Mouse (Mus musculus) CD4-positive helper T cell, adult 2 months (primary cell): ENCODE measurements at regions not wholly inside any gene's neighbourhood (a gene's known extent, or its start where the extent isn't known, plus 50 kb on each side); places are given as distances from the start of the nearest gene placed in this dataset.
A peak's percentile ranks its signal among the peaks of the same experiment; 100 is the strongest.

ENCODE experiments used
- DNase-seq: peaks from one replicate; pipeline ENCODE4 v3.0.0-alpha.2; 2012; ENCODE audit warnings: low read depth, missing footprints, low spot score

- peak; percentile 24 for DNase-seq
Observed at GRCm38 (mm10) chr1:55807028-55807427, 401.3 kb downstream of the Plcl1 start.

- DNase-seq: peak; percentile 17
Observed at GRCm38 (mm10) chr1:55808724-55809519, 403.2 kb downstream of the Plcl1 start.

- DNase-seq: peak; percentile 22
Observed at GRCm38 (mm10) chr1:55812486-55812885, 406.8 kb downstream of the Plcl1 start.

DNA sequence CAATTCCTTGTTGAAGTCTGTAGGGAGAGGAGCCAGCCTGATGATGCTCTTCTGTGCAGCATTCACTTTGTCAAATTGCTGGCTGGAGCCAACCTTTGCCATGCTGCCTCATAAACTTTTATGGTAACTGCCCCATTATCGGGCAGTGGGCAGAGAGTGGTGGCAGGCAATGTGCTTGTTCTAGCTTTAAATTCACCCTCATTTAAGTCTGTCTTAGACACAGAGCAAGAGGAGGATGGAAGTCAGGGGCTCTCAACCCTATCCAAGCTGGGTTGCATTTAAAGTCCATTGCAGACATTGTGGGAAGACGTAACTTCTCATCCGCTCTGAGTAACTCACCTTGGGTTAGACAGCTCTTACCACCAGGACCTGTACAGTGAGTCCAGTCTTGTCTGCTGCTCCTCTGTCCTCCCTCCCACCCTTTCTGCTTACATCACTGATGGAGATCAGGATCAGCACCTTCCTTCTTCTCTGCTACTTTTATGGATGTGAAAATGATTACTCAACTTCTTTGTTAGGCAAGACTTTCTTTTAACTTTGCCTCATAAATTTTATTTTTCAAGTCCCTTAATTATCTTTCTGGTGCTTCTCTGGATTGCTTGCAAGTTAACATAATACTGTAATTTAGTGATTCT is 415.3 kb downstream of the Plcl1 start:
- no peak for DNase-seq

DNA sequence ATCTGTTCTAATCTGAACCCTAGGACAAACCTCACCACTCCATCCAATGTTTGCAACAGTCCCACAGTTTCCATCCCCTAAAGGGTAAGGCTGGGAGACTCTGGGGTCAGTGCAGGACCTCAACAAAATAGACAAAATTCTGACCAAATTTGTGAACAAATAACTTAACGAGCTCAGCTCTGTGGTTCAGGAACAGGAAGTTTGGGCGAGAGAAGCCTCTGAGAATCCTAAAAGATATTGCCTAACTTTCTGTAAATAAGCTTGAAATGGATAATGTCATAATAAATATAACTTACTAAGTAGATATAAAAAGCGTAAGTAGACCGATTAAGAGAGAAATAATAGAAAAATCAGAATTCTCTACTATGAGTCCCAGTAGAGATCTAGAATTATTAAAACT is 416.9 kb downstream of the Plcl1 start:
- DNase-seq: no peak

GRCm38 (mm10) chr1:55827191-55827590 is 421.5 kb downstream of the Plcl1 start:
- no peak for DNase-seq

- DNase-seq: no peak
Observed at GRCm38 (mm10) chr1:55835281-55835680, 429.6 kb downstream of the Plcl1 start.

DNA sequence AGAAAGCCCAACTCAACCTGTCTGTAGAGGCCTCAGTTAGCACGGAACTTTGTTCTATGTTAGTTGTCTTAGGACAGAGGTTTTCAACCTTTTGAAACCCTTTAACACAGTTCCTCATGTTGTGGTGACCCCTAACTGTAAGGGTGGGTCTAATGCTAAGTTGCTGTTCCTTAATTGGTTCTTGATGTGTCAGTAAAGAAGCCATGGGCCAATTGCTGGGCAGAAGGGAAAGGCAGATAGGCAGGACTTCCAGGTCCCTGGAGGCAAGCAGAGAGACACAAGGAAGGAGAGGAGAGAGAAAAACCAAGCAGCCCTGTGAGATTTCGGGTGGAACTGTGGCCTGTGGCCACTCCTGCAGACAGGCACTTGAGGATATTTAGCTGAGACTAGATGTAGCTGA is 431.0 kb downstream of the Plcl1 start:
- no peak for DNase-seq

DNA sequence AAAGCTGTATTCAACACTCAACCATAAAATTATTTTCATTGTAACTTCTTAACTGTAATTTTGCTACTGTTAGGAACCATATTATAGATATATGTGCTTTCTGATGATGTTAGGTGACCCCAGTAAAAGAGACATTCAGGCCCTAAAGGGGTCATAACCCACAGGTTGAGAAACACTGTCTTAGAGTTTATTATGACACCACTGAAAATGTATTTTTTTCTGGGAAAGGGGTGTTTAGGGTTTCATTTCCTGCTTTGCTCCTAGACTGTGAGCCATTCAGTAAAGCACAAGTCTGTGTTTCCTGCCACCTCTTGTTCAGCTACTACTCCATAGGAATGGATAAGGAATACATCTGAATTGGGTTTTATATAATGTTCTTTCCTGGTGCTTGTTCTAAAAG is 431.6 kb downstream of the Plcl1 start:
- no peak for DNase-seq

DNA sequence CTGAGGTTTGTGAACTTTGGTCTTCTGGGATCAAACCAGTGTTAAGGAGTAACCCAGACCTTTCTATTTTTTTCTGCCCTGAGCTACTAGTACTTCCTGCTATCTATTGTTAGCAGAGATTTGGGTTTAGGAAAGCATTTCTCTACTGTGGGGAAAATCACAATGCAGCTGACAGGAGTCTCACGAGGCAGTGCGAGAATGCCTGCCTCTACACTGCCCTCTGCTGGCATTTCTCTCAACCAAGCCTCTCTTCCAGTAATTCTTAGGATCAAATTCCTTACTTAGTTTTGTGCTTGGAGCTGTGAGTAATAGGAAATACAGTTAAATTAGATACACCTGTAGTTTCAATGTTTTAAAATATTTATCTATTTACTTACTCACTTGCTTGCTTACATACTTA is 432.4 kb downstream of the Plcl1 start:
- DNase-seq: peak; percentile 35

GRCm38 (mm10) chr1:55848806-55849205 is 443.1 kb downstream of the Plcl1 start:
- DNase-seq: no peak

DNA sequence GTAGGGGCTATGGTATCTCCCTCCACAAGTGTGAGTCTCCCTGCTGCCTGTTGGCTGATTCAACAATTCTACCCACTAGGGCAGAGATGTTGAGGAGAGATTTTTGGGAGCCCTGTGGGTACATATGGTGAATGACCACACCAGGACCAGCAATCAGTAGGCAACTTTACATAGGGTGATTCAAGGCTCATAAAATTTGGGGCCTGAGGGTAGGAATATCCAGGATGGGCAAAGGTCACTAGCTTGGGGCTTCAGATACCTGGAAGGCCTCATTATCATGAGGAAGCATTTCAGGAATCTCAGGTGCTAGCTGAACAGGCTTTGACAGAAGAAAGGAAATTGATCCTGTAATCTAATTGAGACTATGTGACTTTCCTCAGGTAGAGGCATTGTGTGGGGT is 446.6 kb downstream of the Plcl1 start:
- DNase-seq: no peak

DNA sequence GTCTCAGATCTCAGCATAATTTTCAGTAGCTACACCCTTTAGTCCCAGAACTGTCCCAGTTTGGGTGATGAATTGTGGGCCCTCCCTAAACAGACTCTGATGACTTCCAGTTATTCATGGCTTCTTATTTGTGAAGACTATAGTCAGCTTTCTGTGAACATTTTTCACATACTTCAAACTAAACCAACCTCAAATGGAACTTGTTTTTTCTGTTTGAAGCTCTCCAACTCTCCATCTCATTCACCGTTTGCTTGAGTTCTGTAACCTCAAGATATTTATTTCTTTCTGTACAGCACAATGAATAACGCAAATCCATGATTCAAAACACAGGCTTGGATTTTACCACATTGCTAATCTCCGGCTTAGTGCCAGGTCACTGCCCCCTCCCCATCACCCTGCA is 453.4 kb downstream of the Plcl1 start:
- no peak for DNase-seq

DNA sequence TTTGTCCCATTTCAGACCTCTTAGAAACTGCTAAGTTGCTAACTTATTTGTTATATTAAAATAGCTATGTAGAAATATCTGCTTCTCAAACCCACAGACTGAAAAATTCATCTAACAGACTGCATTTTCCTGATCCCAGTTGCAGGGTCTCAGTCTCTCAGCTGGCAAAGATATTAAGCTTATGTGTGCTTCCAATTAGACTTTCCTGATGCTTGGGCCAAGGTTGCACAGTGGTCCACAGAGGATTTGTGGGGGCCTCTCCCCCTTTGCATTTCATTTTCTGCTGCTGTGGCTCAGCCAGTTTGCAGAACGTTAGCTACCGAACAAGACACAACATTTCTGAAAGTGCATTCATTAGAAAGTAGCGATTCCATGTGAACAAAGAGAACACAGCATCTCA is 457.4 kb downstream of the Plcl1 start:
- DNase-seq: no peak

- DNase-seq: no peak
Observed at GRCm38 (mm10) chr1:55865274-55865673, 459.6 kb downstream of the Plcl1 start.

DNA sequence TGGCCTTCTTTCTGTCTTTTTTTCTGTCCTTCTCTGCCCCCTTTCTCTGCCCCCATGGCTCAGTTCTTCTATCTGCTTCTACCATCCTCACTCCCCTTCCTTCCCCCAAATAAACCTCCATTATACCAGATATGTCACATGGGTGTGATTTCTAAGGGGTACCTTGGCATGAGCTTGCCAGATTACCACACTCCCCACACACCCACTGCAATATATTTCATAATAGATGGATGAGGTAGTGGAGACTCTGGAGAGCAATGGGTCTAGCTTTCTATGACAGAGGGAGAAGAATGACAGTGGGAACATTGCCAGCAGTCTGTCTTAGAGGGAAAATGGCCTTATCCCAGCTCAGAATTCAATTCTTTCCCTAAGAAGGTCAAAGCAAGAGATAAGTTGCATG is 461.0 kb downstream of the Plcl1 start:
- DNase-seq: no peak

GRCm38 (mm10) chr1:55873583-55873982 is 467.9 kb downstream of the Plcl1 start:
- no peak for DNase-seq

DNA sequence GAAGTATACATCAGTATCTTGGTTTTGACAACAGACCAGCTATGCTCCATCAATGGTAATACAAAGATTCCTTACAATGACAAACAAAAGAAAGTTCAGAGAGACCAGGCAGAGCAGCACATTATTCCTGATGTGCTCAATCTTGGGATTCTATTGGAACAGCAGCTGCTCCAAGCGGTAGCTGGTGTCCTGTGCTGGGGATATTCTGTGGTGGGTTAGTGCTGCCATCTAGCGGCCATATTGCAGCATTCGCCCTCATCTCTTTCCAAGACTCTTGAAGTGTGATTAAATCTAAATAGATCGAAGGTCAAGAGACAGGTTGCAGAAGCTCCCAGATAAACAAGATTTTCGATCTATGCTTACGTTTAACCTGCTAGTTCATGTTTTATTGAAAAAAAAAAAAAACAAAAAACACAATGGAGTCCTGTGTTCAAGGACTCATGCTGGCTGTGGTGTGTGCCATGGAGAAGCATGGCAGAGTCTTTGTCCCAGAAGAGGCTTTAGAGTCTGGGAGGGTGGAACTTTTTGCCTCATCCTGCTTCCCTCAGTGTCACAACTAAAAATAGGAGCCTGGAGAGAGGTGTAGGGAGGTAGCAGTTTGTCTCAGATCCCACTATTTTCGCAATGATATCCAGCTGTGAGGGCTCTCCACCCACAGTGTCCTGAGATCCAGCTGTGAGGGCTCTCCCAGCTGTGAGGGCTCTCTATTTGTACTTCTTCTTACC is 468.6 kb downstream of the Plcl1 start:
- peak; percentile 52 for DNase-seq

GRCm38 (mm10) chr1:55874868-55875144 is 469.1 kb downstream of the Plcl1 start:
- DNase-seq: peak; percentile 16

GRCm38 (mm10) chr1:55884576-55884975 is 478.9 kb downstream of the Plcl1 start:
- DNase-seq: no peak

- no peak for DNase-seq
Observed at GRCm38 (mm10) chr1:55886383-55887070, 480.8 kb downstream of the Plcl1 start.

GRCm38 (mm10) chr1:55887386-55887785 is 481.7 kb downstream of the Plcl1 start:
- DNase-seq: no peak
